Mouse (Mus musculus) CH12.LX (cell line): ENCODE measurements at regions not wholly inside any gene's neighbourhood (a gene's known extent, or its start where the extent isn't known, plus 50 kb on each side); places are given as distances from the start of the nearest gene placed in this dataset.

Experiments used
- DNase-seq: peaks from one replicate; pipeline ENCODE4 v3.0.0-alpha.2; 2013; ENCODE audit errors: extremely low read depth
- H3K27ac ChIP-seq: 2 replicates; pipeline ENCODE4 v1.5.1; 2012; ENCODE audit warnings: low read depth, mild to moderate bottlenecking, control low read depth, moderate library complexity; ENCODE audit not compliant: insufficient read depth
- H3K27me3 ChIP-seq: replicated peaks from 2 replicates; pipeline ENCODE3; 2012; ENCODE audit warnings: inconsistent platforms
- H3K36me3 ChIP-seq, 2 experiments: replicated peaks in 1 of 2; 2 replicates each; pipeline versions ENCODE3 to v1.6.1; 2012; ENCODE audit warnings: inconsistent platforms in 1 of 2, low read length in 1 of 2, mild to moderate bottlenecking in 1 of 2, mixed read lengths in 1 of 2, moderate library complexity in 1 of 2; ENCODE audit not compliant: control insufficient read depth in 1 of 2, insufficient read depth in 1 of 2
- H3K4me1 ChIP-seq, 2 experiments: 2 replicates each; pipeline ENCODE4 v1.6.1; 2012; ENCODE audit warnings: inconsistent platforms in 1 of 2, moderate library complexity in 1 of 2; ENCODE audit not compliant: insufficient read depth in 2 of 2, control insufficient read depth in 1 of 2
- H3K4me2 ChIP-seq: 2 replicates; pipeline ENCODE4 v1.6.1; 2012; ENCODE audit warnings: low read depth, mild to moderate bottlenecking, control low read depth; ENCODE audit not compliant: poor library complexity, insufficient read depth, severe bottlenecking
- H3K4me3 ChIP-seq, 3 experiments: fragments of 150-350 bp in 1 of 3; sonication (generic) in 1 of 3; replicated peaks in 1 of 3; 2 replicates each; pipeline versions ENCODE3 to v1.5.1; 2011 to 2012; ENCODE audit warnings: low read depth in 2 of 3, low read length in 2 of 3, mild to moderate bottlenecking in 2 of 3, moderate library complexity in 2 of 3, control low read depth in 1 of 3, improper control_type of control experiment in 1 of 3, inconsistent platforms in 1 of 3, mixed read lengths in 1 of 3; ENCODE audit not compliant: poor library complexity in 1 of 3
- H3K79me2 ChIP-seq: replicated peaks from 2 replicates; pipeline ENCODE4 v1.6.1; 2012; ENCODE audit warnings: mild to moderate bottlenecking, moderate library complexity; ENCODE audit not compliant: control insufficient read depth, poor library complexity, insufficient read depth, severe bottlenecking; ENCODE audit errors: extremely low read depth
- H3K9ac ChIP-seq: 2 replicates; pipeline ENCODE4 v1.6.1; 2012; ENCODE audit warnings: low read depth, mild to moderate bottlenecking, control low read depth, moderate library complexity; ENCODE audit not compliant: insufficient read depth
- H3K9me3 ChIP-seq: replicated peaks from 2 replicates; pipeline ENCODE3; 2012; ENCODE audit warnings: low read length, inconsistent platforms, mixed read lengths
- BHLHE40 ChIP-seq: IDR thresholded peaks from 2 replicates; pipeline ENCODE4 v1.6.1; 2011; ENCODE audit warnings: mild to moderate bottlenecking, low read depth, low read length, improper control_type of control experiment
- CHD1 ChIP-seq: IDR thresholded peaks from 2 replicates; pipeline ENCODE4 v1.6.1; 2012; ENCODE audit warnings: low read depth, low read length, improper control_type of control experiment, inconsistent platforms
- CTCF ChIP-seq, 2 experiments: IDR thresholded peaks in 1 of 2; conservative IDR thresholded peaks in 1 of 2; 2 replicates each; pipeline ENCODE4 v1.5.1; 2011 to 2012; ENCODE audit warnings: low read depth in 2 of 2, low read length in 2 of 2, improper control_type of control experiment in 1 of 2, inconsistent platforms in 1 of 2, mild to moderate bottlenecking in 1 of 2, moderate library complexity in 1 of 2
- ELF1 ChIP-seq: IDR thresholded peaks from 2 replicates; pipeline ENCODE4 v1.6.1; 2014; ENCODE audit warnings: low read depth, mild to moderate bottlenecking, inconsistent platforms, low read length, improper control_type of control experiment
- EP300 ChIP-seq: IDR thresholded peaks from 2 replicates; pipeline ENCODE4 v1.6.1; 2011; ENCODE audit warnings: low read length, improper control_type of control experiment
- ETS1 ChIP-seq: conservative IDR thresholded peaks from 2 replicates; pipeline ENCODE4 v1.6.1; 2012; ENCODE audit warnings: low read depth, mild to moderate bottlenecking, inconsistent platforms, low read length, improper control_type of control experiment, moderate library complexity
- HCFC1 ChIP-seq: IDR thresholded peaks from 2 replicates; pipeline ENCODE4 v1.6.1; 2012; ENCODE audit warnings: low read depth, mild to moderate bottlenecking, inconsistent platforms, low read length, improper control_type of control experiment
- IRF4 ChIP-seq: IDR thresholded peaks from 2 replicates; pipeline ENCODE4 v1.6.1; 2014; ENCODE audit warnings: low read depth, mild to moderate bottlenecking, inconsistent platforms, low read length, improper control_type of control experiment
- JUN ChIP-seq: IDR thresholded peaks from 2 replicates; pipeline ENCODE4 v1.6.1; 2011; ENCODE audit warnings: low read depth, mild to moderate bottlenecking, low read length, improper control_type of control experiment, moderate library complexity; ENCODE audit not compliant: insufficient read depth
- JUND ChIP-seq: conservative IDR thresholded peaks from 2 replicates; pipeline ENCODE4 v1.6.1; 2011; ENCODE audit warnings: low read depth, low read length, improper control_type of control experiment
- MEF2A ChIP-seq: IDR thresholded peaks from 2 replicates; pipeline ENCODE4 v1.6.1; 2014; ENCODE audit warnings: low read depth, mild to moderate bottlenecking, inconsistent platforms, low read length, improper control_type of control experiment, borderline replicate concordance
- MYC ChIP-seq: IDR thresholded peaks from 2 replicates; pipeline ENCODE4 v1.6.1; 2011; ENCODE audit warnings: low read depth, mild to moderate bottlenecking, improper control_type of control experiment, low read length
- NELFE ChIP-seq: IDR thresholded peaks from 2 replicates; pipeline ENCODE4 v1.6.1; 2011; ENCODE audit warnings: low read depth, low read length, improper control_type of control experiment
- NRF1 ChIP-seq: IDR thresholded peaks from 2 replicates; pipeline ENCODE4 v1.6.1; 2014; ENCODE audit warnings: low read depth, mild to moderate bottlenecking, inconsistent platforms, low read length, improper control_type of control experiment, moderate library complexity
- POLR2AphosphoS2 ChIP-seq: IDR thresholded peaks from 2 replicates; pipeline ENCODE4 v1.6.1; 2011; ENCODE audit warnings: low read depth, low read length, improper control_type of control experiment
- RCOR1 ChIP-seq: conservative IDR thresholded peaks from 2 replicates; pipeline ENCODE4 v1.6.1; 2012; ENCODE audit warnings: low read depth, mild to moderate bottlenecking, inconsistent platforms, low read length, improper control_type of control experiment
- SMC3 ChIP-seq: IDR thresholded peaks from 2 replicates; pipeline ENCODE4 v1.6.1; 2011; ENCODE audit warnings: low read depth, low read length, improper control_type of control experiment
- TBP ChIP-seq: conservative IDR thresholded peaks from 2 replicates; pipeline ENCODE4 v1.6.1; 2011; ENCODE audit warnings: low read depth, low read length, improper control_type of control experiment
- TCF12 ChIP-seq: IDR thresholded peaks from 2 replicates; pipeline ENCODE4 v1.6.1; 2014; ENCODE audit warnings: low read depth, mild to moderate bottlenecking, inconsistent platforms, low read length, improper control_type of control experiment
- UBTF ChIP-seq: IDR thresholded peaks from 2 replicates; pipeline ENCODE4 v1.6.1; 2012; ENCODE audit warnings: low read depth, mild to moderate bottlenecking, inconsistent platforms, low read length, improper control_type of control experiment, moderate library complexity
- USF2 ChIP-seq: conservative IDR thresholded peaks from 2 replicates; pipeline ENCODE4 v1.6.1; 2011; ENCODE audit warnings: low read depth, low read length, improper control_type of control experiment
- ZC3H11A ChIP-seq: IDR thresholded peaks from 2 replicates; pipeline ENCODE4 v1.6.1; 2012; ENCODE audit warnings: low read depth, mild to moderate bottlenecking, inconsistent platforms, low read length, improper control_type of control experiment
- ZKSCAN1 ChIP-seq: IDR thresholded peaks from 2 replicates; pipeline ENCODE4 v1.6.1; 2012; ENCODE audit warnings: low read depth, inconsistent platforms, low read length, improper control_type of control experiment, borderline replicate concordance
- ZMIZ1 ChIP-seq: IDR thresholded peaks from 2 replicates; pipeline ENCODE4 v1.6.1; 2012; ENCODE audit warnings: low read depth, mild to moderate bottlenecking, inconsistent platforms, low read length, improper control_type of control experiment
- ZNF384 ChIP-seq: IDR thresholded peaks from 2 replicates; pipeline ENCODE4 v1.6.1; 2012; ENCODE audit warnings: low read depth, low read length, improper control_type of control experiment, inconsistent platforms
- dilution Hi-C: fragments of 300-500 bp; cut with MboI; formaldehyde crosslinking; loops from 2 replicates; pipeline ENCODE4 v1.14.3; 2020; ENCODE audit warnings: low sequenced_read_pairs; ENCODE audit not compliant: extremely low pct_unique_long_range_greater_than_20kb, extremely low pct_ligation_motif_present
- in situ Hi-C: fragments of 300-500 bp; cut with MboI; formaldehyde crosslinking; loops from 3 replicates; pipeline ENCODE4 v1.14.3; 2019; ENCODE audit warnings: low sequenced_read_pairs, low pct_ligation_motif_present, low pct_unique_long_range_greater_than_20kb, mixed read lengths

DNA sequence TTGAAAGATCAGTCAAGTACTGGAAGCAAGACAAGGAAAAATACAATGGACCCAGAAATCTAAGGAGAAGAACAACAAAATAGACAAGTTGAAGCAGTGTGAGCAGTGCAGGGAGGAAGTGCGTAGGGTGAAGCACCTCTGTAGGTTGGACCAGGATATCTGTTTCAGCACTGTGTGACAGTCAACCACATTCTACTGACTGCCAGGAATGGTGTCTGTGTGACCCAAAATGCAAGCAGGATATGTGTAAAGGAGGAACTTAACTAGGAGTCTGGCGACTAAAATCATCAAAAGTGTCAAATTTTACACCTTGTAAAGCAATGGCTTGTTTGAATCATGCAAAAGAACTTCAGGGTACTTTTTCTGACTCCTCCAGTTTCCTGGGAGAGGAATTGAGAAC, 207.7 kb downstream of the Rnf152 start:
- H3K4me2 ChIP-seq, result no peak overlapping the region
- TF ChIP-seq ZC3H11A, result no peak
- no peak for TF ChIP-seq NELFE
- TF ChIP-seq NRF1, result no peak
- no peak for TF ChIP-seq TBP
- no peak for TF ChIP-seq ETS1
- no peak for TF ChIP-seq ZMIZ1
- no peak for TF ChIP-seq ELF1
- no peak for TF ChIP-seq POLR2AphosphoS2
- no peak for TF ChIP-seq IRF4
- no peak for TF ChIP-seq CHD1
- no peak for TF ChIP-seq ZKSCAN1
- no peak for TF ChIP-seq MEF2A
- TF ChIP-seq JUND, result no peak
- no peak for TF ChIP-seq CTCF (conservative IDR thresholded peaks at IDR 0.05 in 1 of 2, IDR thresholded peaks at IDR 0.05 in 1 of 2; ENCODE audit: low read depth in 2 of 2, low read length in 2 of 2)
- no peak for TF ChIP-seq JUN
- no peak for TF ChIP-seq BHLHE40
- no peak for TF ChIP-seq EP300
- TF ChIP-seq MYC, result no peak
- in situ Hi-C loops (no loop called here), dilution Hi-C loops (no loop called here)
- no peak overlapping the region for H3K9ac ChIP-seq
- H3K36me3 ChIP-seq, result no peaks in the 10 kb centered on the region
- peaks cover 36% of the 10 kb centered on the region for H3K27me3 ChIP-seq
- H3K4me1 ChIP-seq, result no peaks in the 10 kb centered on the region
- no peaks in the 10 kb centered on the region for H3K79me2 ChIP-seq
- H3K9me3 ChIP-seq, result no peaks in the 10 kb centered on the region
- no peak for DNase-seq
- no peak overlapping the region for H3K27ac ChIP-seq
- H3K4me3 ChIP-seq, result no peak overlapping the region

DNA sequence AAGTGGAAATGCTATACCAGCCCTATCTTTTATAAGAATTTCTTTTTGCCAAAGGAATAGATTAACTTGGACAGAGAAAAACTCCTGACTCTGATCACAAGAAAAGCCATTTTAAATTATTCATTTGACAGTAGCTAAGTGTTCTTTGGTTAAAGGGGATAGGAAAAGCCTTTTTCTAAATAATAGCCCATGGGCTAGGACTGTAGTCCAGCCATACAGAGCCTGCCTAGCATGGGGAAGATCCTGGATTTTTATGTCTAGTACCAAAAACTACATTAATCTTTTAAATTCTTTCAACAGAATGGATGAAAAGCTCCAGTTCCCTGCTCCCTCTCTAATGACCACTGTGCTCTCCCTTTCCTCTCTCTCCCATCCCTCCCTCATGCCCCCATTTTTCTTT, 208.5 kb downstream of the Rnf152 start:
- Histone ChIP-seq H3K79me2 (no peaks in the 10 kb centered on the region), H3K4me2 (no peak overlapping the region), H3K27me3 (peaks cover 33% of the 10 kb centered on the region), H3K27ac (no peak overlapping the region), H3K9me3 (no peaks in the 10 kb centered on the region), H3K4me1 (no peaks in the 10 kb centered on the region), H3K9ac (no peak overlapping the region), H3K4me3 (no peak overlapping the region), H3K36me3 (no peaks in the 10 kb centered on the region)
- dilution Hi-C loops, result no loop called here
- DNase-seq, result no peak
- TF ChIP-seq BHLHE40 (no peak), MYC (no peak), TCF12 (no peak), UBTF (no peak), TBP (no peak), ZMIZ1 (no peak), RCOR1 (no peak), ZNF384 (no peak), SMC3 (no peak), POLR2AphosphoS2 (no peak), USF2 (no peak), ELF1 (no peak), CTCF (conservative IDR thresholded peaks at IDR 0.05 in 1 of 2, IDR thresholded peaks at IDR 0.05 in 1 of 2; ENCODE audit: low read depth in 2 of 2, low read length in 2 of 2) (no peak), HCFC1 (no peak)
- in situ Hi-C loops, result no loop called here
